Mouse (Mus musculus): ENCODE measurements around the gene Dohh.

- no peak for TF ChIP-seq POLR2A (IDR thresholded peaks at IDR 0.05; ENCODE audit: borderline replicate concordance, extremely low read depth, low read depth, low read length)
- no peak for TF ChIP-seq CTCF (IDR thresholded peaks at IDR 0.05; ENCODE audit: insufficient read depth, low read length)
These were observed 5.1 kb upstream of the Dohh start for GRCm38 (mm10) chr10:81379183-81379553.

Measured in lung, adult 2 months (tissue).